Mouse (Mus musculus) heart, postnatal 36 days (tissue): ENCODE measurements around the gene Arhgef10l. TPM values are rescaled to one million over a fixed set of nuclear protein-coding genes. Genes with fewer than 3 reads are reported as not detected.

Source experiments
- DNase-seq, 2 experiments: peaks; one replicate each; pipeline ENCODE4 v3.0.0; 2021 to 2022
- intact Hi-C: fragments of 180-260 bp; cut with DNase I; formaldehyde crosslinking; loops from one replicate; pipeline ENCODE4 v1.15.1; 2025
- total RNA-seq, 2 experiments: library from RNA; stranded (reverse); gene quantifications; 2 replicates each; pipeline ENCODE4 v1.2.3; 2021

The Arhgef10l gene
- total RNA-seq, 2 experiments from 2014 or later: 62.5 to 65.0 TPM

GRCm38 (mm10) chr4:140662882-140663585, 2.8 kb downstream of the Arhgef10l start:
- intact Hi-C loops: no loop called here
- DNase-seq: no peak

DNA sequence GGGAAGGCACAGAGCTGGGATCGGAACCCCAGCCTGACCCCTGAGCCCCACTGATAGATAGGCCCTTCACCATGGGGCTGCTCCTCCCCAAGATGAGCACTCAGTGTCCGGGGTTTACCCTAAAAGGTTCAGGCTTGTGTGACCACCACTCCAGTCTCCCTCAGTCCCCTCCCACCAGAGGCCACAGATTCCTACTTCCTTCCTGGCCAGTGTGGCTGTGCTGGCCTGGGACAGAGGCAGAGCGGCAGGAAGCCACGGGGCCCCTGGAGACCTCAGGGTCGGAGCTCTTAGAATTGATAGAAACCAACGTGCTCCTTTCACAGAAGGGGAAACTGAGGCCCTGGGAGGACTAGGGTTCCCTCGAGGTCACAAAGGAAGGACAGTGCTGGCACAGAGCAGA, 3.4 kb downstream of the Arhgef10l start:
- intact Hi-C loops: no loop called here
- peak; percentile 35 to 43 for DNase-seq

GRCm38 (mm10) chr4:140661406-140662022, 4.3 kb downstream of the Arhgef10l start:
- no peak for DNase-seq
- intact Hi-C loops: no loop called here

GRCm38 (mm10) chr4:140657681-140658575, 7.9 kb downstream of the Arhgef10l start:
- DNase-seq: peak; percentile 61 to 73
- intact Hi-C loops: loop anchor here (5.0 kb wide), 1 partner anchor 41 kb away; no protein-coding TSS in a partner anchor

- intact Hi-C loops: loop anchor here (5.0 kb wide), 1 partner anchor 39 kb away; no protein-coding TSS in a partner anchor
- no peak for DNase-seq
These were observed 9.3 kb downstream of the Arhgef10l start for GRCm38 (mm10) chr4:140656529-140656928.

- DNase-seq: no peak
- intact Hi-C loops: loop anchor here (2.0 to 5.0 kb wide), 2 partner anchors 20 to 37 kb away; no protein-coding TSS in a partner anchor
These were observed 11.0 kb downstream of the Arhgef10l start for GRCm38 (mm10) chr4:140654798-140655197.

- no peak for DNase-seq
- intact Hi-C loops: loop anchor here (2.0 kb wide), 1 partner anchor 19 kb away; no protein-coding TSS in a partner anchor
These were observed 11.8 kb downstream of the Arhgef10l start for GRCm38 (mm10) chr4:140653835-140654583.

GRCm38 (mm10) chr4:140649731-140650130, 16.1 kb downstream of the Arhgef10l start:
- intact Hi-C loops: no loop called here

GRCm38 (mm10) chr4:140649207-140649591, 16.6 kb downstream of the Arhgef10l start:
- intact Hi-C loops: no loop called here
- DNase-seq: peak in 1 of 2 experiments; percentile 42

More at GRCm38 (mm10) chr4:140649731-140650130, 16.1 kb downstream of the Arhgef10l start:
- no peak for DNase-seq

- intact Hi-C loops: no loop called here
- DNase-seq: peak; percentile 44 to 67
These were observed 17.2 kb downstream of the Arhgef10l start for GRCm38 (mm10) chr4:140648443-140649206.

DNA sequence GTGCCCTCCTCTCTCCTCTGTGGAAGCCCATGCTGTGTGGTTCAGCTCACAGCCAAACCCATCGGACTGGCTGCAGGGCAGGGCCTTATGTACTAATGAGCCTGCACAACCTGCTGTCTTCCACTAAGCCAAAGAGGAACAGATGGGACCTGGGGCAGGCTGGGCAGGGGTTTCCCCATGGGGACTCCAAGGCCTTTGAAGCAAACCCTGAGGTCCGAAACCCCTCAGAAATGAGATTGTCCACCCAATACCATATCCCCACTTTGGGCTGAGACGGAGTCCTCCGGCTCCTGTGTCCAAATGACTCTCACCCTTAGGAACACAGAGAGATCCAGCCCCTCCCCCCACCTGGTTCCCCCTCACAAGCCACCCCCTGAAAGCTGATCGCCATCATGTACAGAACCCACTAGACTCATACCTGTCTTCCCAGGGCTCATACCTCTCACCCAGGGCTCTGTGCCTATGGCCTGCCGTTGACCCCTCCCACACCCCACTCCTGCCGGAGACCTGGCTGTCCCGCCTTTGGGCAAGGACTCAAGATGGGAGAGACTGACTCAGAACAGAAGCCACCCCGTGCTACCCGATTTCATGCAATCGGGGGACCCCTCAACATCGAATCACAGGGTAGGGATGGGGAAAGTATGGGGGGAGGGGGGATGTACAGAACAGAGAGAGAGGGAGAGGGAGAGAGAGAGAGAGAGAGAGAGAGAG, 17.9 kb downstream of the Arhgef10l start:
- peak in 1 of 2 experiments; percentile 46 for DNase-seq
- intact Hi-C loops: no loop called here

GRCm38 (mm10) chr4:140645638-140646037, 20.2 kb downstream of the Arhgef10l start:
- intact Hi-C loops: no loop called here
- no peak for DNase-seq

- intact Hi-C loops: loop anchor here (5.0 kb wide), 1 partner anchor 973 kb away; the partner anchor contains the start of gene Tmem82
These were observed 21.1 kb downstream of the Arhgef10l start for GRCm38 (mm10) chr4:140644701-140645100.

DNA sequence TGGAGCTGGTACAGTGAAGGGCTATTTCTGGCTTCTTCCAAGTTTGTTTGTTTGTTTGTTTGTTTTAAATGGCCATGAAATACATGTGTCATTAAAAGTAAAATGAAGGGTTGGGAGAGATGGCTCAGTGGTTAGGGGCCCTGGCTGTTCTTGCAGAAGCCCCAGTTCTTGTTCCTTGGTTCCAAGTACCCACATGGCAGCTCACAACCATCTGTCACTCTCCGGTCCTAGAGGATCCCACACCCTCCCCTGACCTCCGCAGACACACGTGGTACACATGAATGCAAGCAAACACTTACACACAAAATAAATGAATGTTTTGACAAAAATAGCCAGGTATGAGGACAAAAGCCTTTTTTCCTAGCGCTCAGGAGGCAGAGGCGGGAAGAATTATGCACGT, 21.5 kb downstream of the Arhgef10l start:
- intact Hi-C loops: loop anchor here (5.0 kb wide), 1 partner anchor 973 kb away; the partner anchor contains the start of gene Tmem82
- no peak for DNase-seq

More at GRCm38 (mm10) chr4:140644701-140645100, 21.1 kb downstream of the Arhgef10l start:
- DNase-seq: no peak

DNA sequence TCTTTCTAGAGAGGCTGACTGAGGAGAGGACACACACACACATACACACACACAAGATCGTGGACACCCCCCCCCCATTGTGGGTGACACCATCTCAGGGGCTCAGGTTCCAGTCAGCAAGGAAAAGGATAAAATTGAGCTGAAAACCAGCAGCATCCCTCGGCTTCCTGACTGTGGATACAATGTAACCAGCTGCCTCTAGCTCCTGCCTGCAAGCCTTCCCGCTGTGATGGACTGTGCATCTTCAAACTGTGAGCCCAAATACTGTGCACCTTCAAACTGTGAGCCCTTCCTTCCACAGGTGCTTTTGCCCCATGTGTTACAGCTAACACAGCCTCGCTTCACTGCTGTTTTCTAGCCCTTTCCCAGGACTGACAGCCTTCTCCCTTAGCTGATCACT, 23.4 kb downstream of the Arhgef10l start:
- intact Hi-C loops: loop anchor here (5.0 kb wide), 1 partner anchor 975 kb away; the partner anchor contains the start of gene Tmem82
- no peak for DNase-seq

DNA sequence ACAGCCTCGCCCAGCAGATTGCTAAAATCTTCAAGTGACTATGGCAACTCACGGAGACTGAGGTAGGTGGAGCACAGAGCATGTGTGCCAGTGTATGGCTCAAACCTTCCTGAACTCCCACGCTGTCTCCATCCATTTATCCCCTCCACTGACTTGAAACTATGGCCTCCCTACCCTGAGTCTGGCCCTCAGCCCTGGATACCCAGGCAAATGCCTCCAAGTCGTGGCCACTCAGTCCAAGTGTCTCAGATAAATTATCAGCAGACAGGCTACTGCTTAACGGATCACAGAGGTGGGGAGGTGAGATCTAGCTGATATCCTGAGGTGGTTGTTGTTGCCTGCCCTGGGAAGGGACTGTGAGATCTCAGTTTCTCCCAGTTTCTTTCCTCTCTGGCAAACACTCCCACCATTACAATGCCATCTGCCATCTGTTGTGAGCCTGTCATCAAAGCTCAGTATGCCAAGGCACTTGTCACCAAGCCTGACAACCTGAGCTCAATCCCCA, 24.3 kb downstream of the Arhgef10l start:
- intact Hi-C loops: loop anchor here (5.0 kb wide), 1 partner anchor 976 kb away; the partner anchor contains the start of gene Tmem82
- DNase-seq: no peak

GRCm38 (mm10) chr4:140640668-140641067, 25.1 kb downstream of the Arhgef10l start:
- DNase-seq: no peak
- intact Hi-C loops: loop anchor here (5.0 kb wide), 1 partner anchor 977 kb away; the partner anchor contains the start of gene Tmem82

DNA sequence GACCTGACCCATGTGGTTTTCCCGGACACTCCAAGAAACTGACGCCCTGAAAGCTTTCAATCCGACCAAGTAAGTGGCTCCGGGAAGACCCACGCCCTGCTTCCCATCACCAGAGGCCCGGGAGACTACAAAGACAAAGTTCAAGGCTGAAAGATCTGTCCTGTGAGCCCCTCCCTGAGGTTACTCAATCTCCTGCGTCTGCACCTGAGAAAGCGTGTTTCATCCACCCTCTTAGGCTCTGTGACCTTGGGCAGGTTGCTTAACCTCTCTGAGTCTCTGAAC, 25.6 kb downstream of the Arhgef10l start:
- intact Hi-C loops: loop anchor here (5.0 kb wide), 1 partner anchor 977 kb away; the partner anchor contains the start of gene Tmem82
- DNase-seq: no peak
